Mouse (Mus musculus): ENCODE data around the gene Fam71e1.

Gene Fam71e1

DNA sequence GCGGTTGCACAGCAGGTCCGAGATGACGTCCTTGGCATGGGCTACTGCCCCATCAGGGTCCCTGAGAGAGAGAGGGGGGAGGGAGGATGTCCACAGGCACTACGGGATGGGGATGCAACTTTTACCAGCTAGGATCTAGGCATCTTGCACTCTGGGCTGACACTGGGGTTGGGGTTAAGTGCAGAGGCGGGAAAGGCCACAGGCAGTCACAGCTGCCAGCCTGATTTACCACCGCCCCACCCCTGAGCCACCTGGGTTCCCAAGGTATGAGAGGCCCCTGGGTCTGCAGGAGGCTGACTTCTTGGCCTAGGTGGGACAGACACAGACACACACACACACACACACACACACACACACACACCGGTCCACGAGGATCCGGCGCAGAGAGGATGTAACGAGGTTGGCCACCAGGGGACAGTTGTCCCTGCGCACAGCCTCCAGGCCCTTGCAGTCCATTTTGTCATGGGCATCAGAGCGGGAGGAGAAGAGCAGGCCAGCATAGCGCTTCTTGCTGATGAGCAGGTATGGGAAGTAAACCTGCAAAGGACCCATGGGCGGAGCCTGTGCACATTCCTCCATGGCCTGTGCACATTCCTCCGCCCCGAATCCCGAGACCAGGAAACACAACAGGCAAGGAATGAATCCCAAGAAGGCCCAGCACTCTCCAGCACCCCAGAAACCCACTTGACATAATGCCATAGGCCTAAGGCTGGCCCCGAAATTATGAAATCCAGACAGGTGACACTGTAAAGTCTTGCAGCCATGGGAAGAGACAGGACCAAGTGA lies 38.5 kb downstream of the Fam71e1 start:
- DNase-seq (ENCODE audit: low spot score): no peak

DNA sequence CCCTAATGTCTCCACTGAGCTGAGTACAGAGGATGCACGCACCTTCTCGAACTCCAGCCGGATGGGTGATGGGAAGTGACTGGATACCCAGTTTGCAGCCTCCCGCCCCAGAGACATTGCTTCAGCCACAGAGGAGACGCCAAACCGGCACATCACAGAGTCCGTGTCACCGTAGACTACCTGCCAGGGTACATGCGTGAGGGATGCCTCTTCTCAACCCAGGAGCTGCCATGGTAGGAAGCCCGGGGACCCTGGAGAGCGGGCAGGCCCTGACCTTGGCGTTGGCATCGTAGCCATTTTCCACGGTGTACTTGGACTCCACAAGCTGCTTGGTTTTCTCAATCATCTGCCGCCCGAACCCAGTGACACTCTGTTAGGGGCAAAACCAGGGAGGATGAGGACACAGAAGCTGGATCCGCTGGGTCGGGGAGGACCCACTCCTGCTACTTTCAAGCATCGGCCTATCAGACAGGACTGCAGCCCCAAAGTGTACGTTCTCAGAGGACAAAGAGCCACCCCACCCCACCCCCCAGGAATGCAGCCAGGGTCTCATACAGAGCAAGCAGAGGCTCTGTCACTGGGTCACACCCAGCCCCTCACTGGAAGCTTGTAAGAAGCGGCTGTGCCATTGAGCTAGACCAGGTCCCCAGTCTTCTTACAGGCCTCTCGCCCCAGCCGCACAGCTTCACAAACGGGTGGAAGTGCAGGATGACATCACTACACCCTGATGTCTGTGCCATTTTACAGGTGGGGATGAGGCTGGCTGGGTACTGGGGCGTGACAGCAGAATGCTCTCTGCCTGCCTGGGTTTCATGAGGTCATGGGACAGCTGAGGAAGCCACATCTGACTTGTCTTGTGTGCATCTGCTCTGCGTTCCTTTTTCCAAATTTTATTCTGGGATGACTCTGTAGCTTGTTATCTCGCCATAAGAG lies 39.5 kb downstream of the Fam71e1 start:
- DNase-seq (ENCODE audit: low spot score): no peak

DNA sequence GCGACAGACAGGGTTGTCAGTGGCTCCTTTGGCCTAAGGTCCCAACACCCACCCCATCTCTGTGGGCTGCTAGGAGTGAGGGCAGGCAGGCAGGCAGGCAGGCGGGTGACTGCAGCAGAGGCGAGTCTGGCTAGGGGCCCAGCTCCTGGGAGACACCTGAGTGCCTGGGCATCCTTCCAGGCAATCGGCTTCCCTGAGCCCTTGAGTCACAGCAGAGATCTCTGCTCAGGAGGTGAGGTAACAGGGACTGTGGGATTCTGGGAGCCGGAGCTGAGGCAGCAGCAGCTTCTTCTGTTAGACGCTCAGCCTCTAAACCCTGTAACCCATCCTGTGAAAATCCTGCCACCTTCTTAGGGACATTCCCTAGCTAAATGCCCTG lies 40.2 kb downstream of the Fam71e1 start:
- DNase-seq (ENCODE audit: low spot score): no peak

DNA sequence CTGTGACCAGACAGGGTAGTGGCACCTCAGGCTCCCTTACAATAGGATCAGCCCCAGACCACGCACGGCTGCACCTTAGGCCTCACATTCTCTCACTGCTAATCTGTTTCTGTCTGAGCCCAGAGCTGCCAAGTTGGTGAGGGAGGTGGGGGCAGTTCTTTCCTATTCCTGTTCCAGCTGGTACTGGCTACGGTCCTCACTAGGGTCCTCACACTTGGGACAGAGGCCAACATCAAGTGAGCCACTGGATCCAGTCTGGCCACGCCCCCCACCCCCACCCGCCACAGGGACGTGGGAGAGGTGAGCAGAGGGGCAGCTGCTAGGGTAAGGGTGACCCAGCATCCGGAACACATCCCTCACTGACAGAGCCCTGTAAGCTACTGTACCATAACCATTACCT lies 40.6 kb downstream of the Fam71e1 start:
- no peak for DNase-seq (ENCODE audit: low spot score)

DNA sequence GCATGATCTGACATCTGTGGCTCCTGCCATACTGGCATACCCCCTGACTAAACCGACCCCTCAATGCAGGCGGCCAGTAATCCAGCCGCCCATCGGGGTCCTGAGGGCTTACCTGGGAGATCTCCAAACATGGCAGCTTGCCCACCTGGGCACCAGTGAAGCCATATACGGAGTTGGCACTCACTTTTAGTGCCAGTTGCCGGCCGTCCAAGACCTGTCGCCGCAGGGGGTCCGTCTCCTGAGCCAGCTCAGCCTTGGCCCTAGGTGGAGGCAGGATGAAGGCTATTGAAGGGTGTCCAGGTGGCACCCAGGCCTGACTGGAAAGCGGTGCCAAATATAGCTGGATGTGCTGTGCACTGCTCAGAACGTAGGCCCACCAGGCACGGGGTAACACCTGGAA lies 41.1 kb downstream of the Fam71e1 start:
- no peak for DNase-seq (ENCODE audit: low spot score)

DNA sequence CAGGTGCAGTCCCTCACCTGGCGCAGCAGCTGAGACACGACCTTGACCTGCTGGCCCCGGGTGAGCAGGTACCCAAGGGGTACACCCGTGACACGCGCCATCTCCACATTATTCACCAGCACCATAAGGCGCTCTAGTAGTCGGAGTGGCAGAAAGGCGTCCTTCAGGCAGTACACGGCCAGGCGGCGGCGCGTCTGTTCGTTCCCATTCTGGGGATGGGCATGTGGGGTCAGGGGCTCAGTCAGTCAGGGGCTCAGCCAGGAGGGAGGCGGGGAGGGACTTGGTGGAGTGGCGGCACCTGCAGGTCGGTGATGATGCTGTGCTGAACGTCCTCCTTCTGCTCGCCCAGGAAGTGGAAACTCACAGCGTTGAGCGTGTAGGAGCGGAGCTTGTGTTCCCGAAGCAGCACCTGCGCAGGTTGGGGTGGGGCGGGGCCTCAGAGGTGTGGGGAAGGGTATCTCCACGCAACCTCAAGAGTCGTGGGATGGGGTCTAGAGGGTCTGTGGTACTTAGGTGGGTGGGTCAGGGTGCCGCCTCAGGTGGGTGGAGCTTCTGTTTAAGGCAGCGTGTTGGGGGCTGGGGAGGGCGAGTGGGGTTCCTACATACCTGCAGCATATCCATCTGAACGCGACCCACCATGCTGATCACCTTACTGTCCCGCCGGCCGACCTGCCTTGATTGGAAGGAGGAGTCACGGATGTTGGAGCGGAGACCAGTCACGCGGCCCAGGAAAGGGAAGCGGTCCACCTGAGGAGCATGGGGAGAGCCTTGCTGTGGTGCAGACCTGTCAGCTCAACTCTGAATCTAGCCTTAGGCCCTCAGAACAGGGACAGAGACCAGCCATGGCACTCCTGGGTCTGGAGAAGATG lies 42.6 kb downstream of the Fam71e1 start:
- DNase-seq (ENCODE audit: low spot score): no peak

DNA sequence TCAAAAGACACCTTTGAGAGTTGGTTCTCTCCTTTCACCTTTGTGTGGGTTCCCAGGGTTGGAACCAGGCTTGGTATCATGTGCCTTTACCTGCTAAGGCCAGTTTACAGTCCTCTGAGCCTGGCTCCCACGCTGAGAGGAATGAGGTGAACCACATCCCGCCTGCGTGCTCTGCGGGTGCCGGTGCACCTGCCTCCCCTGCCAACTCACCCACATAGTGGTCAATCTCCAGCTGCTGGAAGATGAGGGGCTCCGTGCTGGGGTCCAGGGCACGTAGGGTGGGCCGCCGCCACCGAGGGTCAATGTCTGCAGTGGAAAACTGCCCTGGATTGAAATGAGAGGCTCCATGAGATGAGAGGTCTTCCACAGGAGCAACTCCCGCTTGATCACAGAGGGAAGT lies 46.2 kb downstream of the Fam71e1 start:
- no peak for DNase-seq (ENCODE audit: low spot score)

DNA sequence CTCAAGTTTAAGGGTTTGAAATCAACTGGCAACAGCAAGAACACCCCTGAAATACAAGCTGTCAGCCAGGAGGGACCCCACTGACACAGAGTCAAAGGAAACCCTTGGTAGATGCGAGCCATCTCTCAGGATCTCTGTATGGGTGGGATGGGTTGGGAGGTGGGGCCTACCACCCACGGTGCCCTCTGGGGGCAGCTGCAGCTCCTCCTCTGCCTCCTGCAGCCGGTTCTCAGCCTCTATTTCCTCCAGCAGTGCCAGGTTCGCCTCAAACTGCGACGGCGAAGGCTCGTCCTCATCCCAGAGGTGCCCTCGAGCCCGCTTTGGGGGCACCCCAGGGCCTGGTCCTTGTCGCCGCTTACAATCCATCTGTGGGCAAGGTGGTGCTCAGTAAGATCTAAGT lies 46.7 kb downstream of the Fam71e1 start:
- DNase-seq (ENCODE audit: low spot score): no peak

DNA sequence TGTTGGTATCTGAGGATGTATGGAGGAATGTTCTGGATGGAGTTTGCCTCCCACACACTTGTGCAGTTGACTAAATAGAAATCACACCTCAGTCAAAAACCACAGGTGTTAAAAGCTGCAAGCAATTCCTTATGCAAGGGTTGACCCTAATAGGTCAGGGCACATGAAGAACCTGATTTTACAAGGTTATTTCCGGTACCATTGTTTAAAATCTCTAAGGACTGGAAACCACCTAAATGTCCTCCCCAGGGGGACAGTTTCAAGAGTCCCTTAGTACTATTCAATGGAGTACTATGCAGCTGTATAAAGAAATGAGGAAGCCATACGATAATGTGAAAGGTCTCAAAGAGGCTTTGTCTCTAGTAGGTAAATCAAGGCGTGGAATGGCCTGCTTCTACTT lies 49.9 kb downstream of the Fam71e1 start:
- DNase-seq (ENCODE audit: low spot score): no peak

DNA sequence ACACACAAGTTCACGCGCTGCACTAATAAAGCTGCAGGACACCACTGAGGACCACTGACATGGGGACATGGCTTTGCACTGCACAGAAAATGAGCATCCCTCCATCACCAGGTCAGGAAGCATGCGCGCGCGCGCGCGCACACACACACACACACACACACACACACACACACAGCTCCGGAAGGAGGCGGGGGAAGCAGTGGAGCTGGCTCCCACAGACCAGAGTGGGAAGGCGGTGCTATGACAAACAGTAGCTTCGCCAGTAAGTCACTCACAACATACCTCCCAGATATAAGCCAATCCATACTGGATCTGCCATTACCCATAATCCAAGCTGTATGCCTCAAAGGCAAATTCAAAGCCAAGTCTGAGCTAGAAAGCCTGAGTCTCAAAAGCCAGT lies 50.7 kb downstream of the Fam71e1 start:
- no peak for DNase-seq (ENCODE audit: low spot score)

DNA sequence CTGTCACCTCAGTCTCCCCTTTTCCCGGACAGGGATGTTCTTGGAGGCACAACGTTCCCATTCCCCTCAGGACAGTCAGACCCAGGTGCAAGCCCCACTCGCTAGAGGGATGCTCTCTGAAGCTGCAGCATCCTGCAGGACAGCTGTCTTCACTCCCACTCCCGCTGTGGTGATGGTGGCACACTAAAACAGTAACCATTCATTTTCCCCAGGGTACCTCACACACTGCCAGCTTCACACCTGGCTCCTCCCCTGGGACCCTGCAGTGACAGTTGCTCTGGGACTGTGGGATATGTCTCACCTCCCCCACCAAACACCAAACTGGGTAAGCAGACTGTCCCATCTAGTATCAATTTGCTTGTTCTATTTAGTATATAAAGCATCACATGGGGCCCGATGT lies 51.3 kb downstream of the Fam71e1 start:
- no peak for DNase-seq (ENCODE audit: low spot score)

DNA sequence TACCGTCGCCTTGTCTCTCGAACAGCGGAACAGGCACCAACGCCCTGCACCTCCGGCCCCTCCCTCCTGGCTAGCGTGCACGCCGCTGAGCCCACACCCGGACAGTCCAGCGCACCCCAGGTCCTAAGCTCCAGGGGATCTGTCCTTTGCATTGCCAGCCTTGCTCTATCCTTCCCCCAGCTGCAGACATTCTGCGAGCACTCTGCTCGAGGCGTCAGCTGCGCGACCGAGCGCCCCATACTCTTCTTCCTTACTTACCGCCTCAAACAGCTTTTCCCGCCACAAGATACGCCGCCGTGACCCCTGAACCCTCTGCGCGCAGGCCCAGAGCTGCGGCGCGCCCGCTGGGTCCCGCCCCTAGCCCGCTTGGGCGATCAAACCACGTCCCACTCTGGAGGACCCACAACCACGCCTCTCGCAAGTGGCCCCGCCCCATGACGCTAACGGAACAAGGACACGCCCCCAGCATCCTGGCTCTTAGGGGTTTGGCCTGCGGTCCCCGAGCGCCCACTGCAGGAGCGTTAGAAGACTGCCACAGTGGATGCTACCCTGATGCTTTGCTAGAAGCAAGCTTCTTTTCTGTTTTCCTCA lies 52.2 kb downstream of the Fam71e1 start, which contains the start of gene Pold1:
TSS of gene Pold1 (minus strand) at position 353 of the 591 bp plus-strand sequence.
- peak; percentile 98 for DNase-seq (ENCODE audit: low spot score)

DNA sequence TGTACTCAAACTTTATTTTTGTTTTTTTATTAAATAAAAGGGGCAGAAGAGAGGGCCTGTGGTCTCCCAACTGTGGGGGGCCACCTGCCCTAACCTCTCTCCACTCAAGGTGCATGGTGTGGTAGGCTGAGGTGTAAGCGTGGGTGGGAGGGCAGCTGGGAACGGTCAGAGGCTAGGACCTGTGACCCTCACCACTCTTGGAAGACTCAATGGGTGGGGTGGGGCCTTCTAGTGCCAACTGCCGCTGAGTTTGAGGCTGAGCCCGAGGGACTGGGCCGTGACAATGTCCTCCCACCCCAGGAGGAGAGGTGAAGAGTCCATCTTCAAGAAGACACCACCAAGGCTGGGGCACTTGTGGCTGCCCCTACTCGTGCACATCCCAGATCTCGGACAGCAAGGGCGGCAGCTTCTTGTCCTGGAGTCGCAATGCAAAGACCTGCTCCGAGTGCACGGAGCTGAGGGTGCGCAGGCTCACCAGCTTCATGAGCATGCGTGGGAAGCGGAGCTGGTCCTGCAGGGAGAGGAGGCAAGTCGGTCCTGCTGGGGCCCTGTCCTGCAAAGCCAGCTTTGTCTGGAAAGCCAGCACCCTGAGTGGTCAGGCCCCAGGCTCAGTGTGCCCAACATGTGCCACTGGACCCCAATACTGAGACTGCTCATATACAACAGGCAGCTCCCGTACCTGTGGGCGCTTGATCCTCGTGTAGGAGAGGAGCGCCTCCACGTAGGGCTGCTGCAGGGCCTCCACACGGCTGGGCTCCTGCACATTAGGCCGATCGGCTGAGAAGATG lies 53.4 kb downstream of the Fam71e1 start:
- DNase-seq (ENCODE audit: low spot score): no peak

DNA sequence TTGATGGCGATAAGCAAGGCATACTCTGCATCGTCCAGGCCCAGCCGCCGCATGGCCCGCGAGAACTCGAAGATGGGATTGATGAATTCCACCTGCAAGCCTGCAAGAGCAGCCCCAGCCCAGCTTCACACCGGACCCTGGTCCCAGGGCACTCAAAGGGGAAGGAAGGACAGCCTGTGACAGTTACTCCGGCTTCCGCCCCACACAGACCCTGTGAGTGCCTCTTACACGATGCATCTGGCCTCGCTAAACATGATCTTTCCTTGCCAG lies 54.0 kb downstream of the Fam71e1 start:
- DNase-seq (ENCODE audit: low spot score): no peak

All from adipocyte (in vitro differentiated cells).